Mouse (Mus musculus) CH12.LX (cell line): ENCODE measurements at regions not wholly inside any gene's neighbourhood (a gene's known extent, or its start where the extent isn't known, plus 50 kb on each side); places are given as distances from the start of the nearest gene placed in this dataset.

ENCODE experiments used
- DNase-seq: peaks from one replicate; pipeline ENCODE4 v3.0.0-alpha.2; 2013; ENCODE audit errors: extremely low read depth
- H3K27ac ChIP-seq: 2 replicates; pipeline ENCODE4 v1.5.1; 2012; ENCODE audit warnings: low read depth, mild to moderate bottlenecking, control low read depth, moderate library complexity; ENCODE audit not compliant: insufficient read depth
- H3K27me3 ChIP-seq: replicated peaks from 2 replicates; pipeline ENCODE3; 2012; ENCODE audit warnings: inconsistent platforms
- H3K36me3 ChIP-seq, 2 experiments: replicated peaks in 1 of 2; 2 replicates each; pipeline versions ENCODE3 to v1.6.1; 2012; ENCODE audit warnings: inconsistent platforms in 1 of 2, low read length in 1 of 2, mild to moderate bottlenecking in 1 of 2, mixed read lengths in 1 of 2, moderate library complexity in 1 of 2; ENCODE audit not compliant: control insufficient read depth in 1 of 2, insufficient read depth in 1 of 2
- H3K4me1 ChIP-seq, 2 experiments: 2 replicates each; pipeline ENCODE4 v1.6.1; 2012; ENCODE audit warnings: inconsistent platforms in 1 of 2, moderate library complexity in 1 of 2; ENCODE audit not compliant: insufficient read depth in 2 of 2, control insufficient read depth in 1 of 2
- H3K4me2 ChIP-seq: 2 replicates; pipeline ENCODE4 v1.6.1; 2012; ENCODE audit warnings: low read depth, mild to moderate bottlenecking, control low read depth; ENCODE audit not compliant: poor library complexity, insufficient read depth, severe bottlenecking
- H3K4me3 ChIP-seq, 3 experiments: fragments of 150-350 bp in 1 of 3; sonication (generic) in 1 of 3; replicated peaks in 1 of 3; 2 replicates each; pipeline versions ENCODE3 to v1.5.1; 2011 to 2012; ENCODE audit warnings: low read depth in 2 of 3, low read length in 2 of 3, mild to moderate bottlenecking in 2 of 3, moderate library complexity in 2 of 3, control low read depth in 1 of 3, improper control_type of control experiment in 1 of 3, inconsistent platforms in 1 of 3, mixed read lengths in 1 of 3; ENCODE audit not compliant: poor library complexity in 1 of 3
- H3K79me2 ChIP-seq: replicated peaks from 2 replicates; pipeline ENCODE4 v1.6.1; 2012; ENCODE audit warnings: mild to moderate bottlenecking, moderate library complexity; ENCODE audit not compliant: control insufficient read depth, poor library complexity, insufficient read depth, severe bottlenecking; ENCODE audit errors: extremely low read depth
- H3K9ac ChIP-seq: 2 replicates; pipeline ENCODE4 v1.6.1; 2012; ENCODE audit warnings: low read depth, mild to moderate bottlenecking, control low read depth, moderate library complexity; ENCODE audit not compliant: insufficient read depth
- H3K9me3 ChIP-seq: replicated peaks from 2 replicates; pipeline ENCODE3; 2012; ENCODE audit warnings: low read length, inconsistent platforms, mixed read lengths
- CHD1 ChIP-seq: IDR thresholded peaks from 2 replicates; pipeline ENCODE4 v1.6.1; 2012; ENCODE audit warnings: low read depth, low read length, improper control_type of control experiment, inconsistent platforms
- CHD2 ChIP-seq: IDR thresholded peaks from 2 replicates; pipeline ENCODE4 v1.6.1; 2011; ENCODE audit warnings: low read length, improper control_type of control experiment
- CTCF ChIP-seq, 2 experiments: IDR thresholded peaks in 1 of 2; conservative IDR thresholded peaks in 1 of 2; 2 replicates each; pipeline ENCODE4 v1.5.1; 2011 to 2012; ENCODE audit warnings: low read depth in 2 of 2, low read length in 2 of 2, improper control_type of control experiment in 1 of 2, inconsistent platforms in 1 of 2, mild to moderate bottlenecking in 1 of 2, moderate library complexity in 1 of 2
- ETS1 ChIP-seq: conservative IDR thresholded peaks from 2 replicates; pipeline ENCODE4 v1.6.1; 2012; ENCODE audit warnings: low read depth, mild to moderate bottlenecking, inconsistent platforms, low read length, improper control_type of control experiment, moderate library complexity
- GABPA ChIP-seq: IDR thresholded peaks from 2 replicates; pipeline ENCODE4 v1.6.1; 2012; ENCODE audit warnings: low read depth, low read length, improper control_type of control experiment, inconsistent platforms; ENCODE audit not compliant: insufficient replicate concordance
- HCFC1 ChIP-seq: IDR thresholded peaks from 2 replicates; pipeline ENCODE4 v1.6.1; 2012; ENCODE audit warnings: low read depth, mild to moderate bottlenecking, inconsistent platforms, low read length, improper control_type of control experiment
- IRF4 ChIP-seq: IDR thresholded peaks from 2 replicates; pipeline ENCODE4 v1.6.1; 2014; ENCODE audit warnings: low read depth, mild to moderate bottlenecking, inconsistent platforms, low read length, improper control_type of control experiment
- JUN ChIP-seq: IDR thresholded peaks from 2 replicates; pipeline ENCODE4 v1.6.1; 2011; ENCODE audit warnings: low read depth, mild to moderate bottlenecking, low read length, improper control_type of control experiment, moderate library complexity; ENCODE audit not compliant: insufficient read depth
- MAZ ChIP-seq: IDR thresholded peaks from 2 replicates; pipeline ENCODE4 v1.6.1; 2012; ENCODE audit warnings: low read depth, mild to moderate bottlenecking, inconsistent platforms, low read length, improper control_type of control experiment, moderate library complexity
- MXI1 ChIP-seq: IDR thresholded peaks from 2 replicates; pipeline ENCODE4 v1.6.1; 2011; ENCODE audit warnings: mild to moderate bottlenecking, low read depth, low read length, improper control_type of control experiment
- MYC ChIP-seq: IDR thresholded peaks from 2 replicates; pipeline ENCODE4 v1.6.1; 2011; ENCODE audit warnings: low read depth, mild to moderate bottlenecking, improper control_type of control experiment, low read length
- POLR2A ChIP-seq: IDR thresholded peaks from 2 replicates; pipeline ENCODE4 v1.6.1; 2011; ENCODE audit warnings: low read depth, mild to moderate bottlenecking, improper control_type of control experiment, low read length
- RAD21 ChIP-seq: IDR thresholded peaks from 2 replicates; pipeline ENCODE4 v1.6.1; 2011; ENCODE audit warnings: low read depth, mild to moderate bottlenecking, low read length, improper control_type of control experiment, moderate library complexity
- UBTF ChIP-seq: IDR thresholded peaks from 2 replicates; pipeline ENCODE4 v1.6.1; 2012; ENCODE audit warnings: low read depth, mild to moderate bottlenecking, inconsistent platforms, low read length, improper control_type of control experiment, moderate library complexity
- USF1 ChIP-seq: IDR thresholded peaks from 2 replicates; pipeline ENCODE4 v1.6.1; 2014; ENCODE audit warnings: low read depth, mild to moderate bottlenecking, inconsistent platforms, low read length, improper control_type of control experiment
- ZC3H11A ChIP-seq: IDR thresholded peaks from 2 replicates; pipeline ENCODE4 v1.6.1; 2012; ENCODE audit warnings: low read depth, mild to moderate bottlenecking, inconsistent platforms, low read length, improper control_type of control experiment
- ZKSCAN1 ChIP-seq: IDR thresholded peaks from 2 replicates; pipeline ENCODE4 v1.6.1; 2012; ENCODE audit warnings: low read depth, inconsistent platforms, low read length, improper control_type of control experiment, borderline replicate concordance
- ZNF384 ChIP-seq: IDR thresholded peaks from 2 replicates; pipeline ENCODE4 v1.6.1; 2012; ENCODE audit warnings: low read depth, low read length, improper control_type of control experiment, inconsistent platforms
- dilution Hi-C: fragments of 300-500 bp; cut with MboI; formaldehyde crosslinking; loops from 2 replicates; pipeline ENCODE4 v1.14.3; 2020; ENCODE audit warnings: low sequenced_read_pairs; ENCODE audit not compliant: extremely low pct_unique_long_range_greater_than_20kb, extremely low pct_ligation_motif_present
- in situ Hi-C: fragments of 300-500 bp; cut with MboI; formaldehyde crosslinking; loops from 3 replicates; pipeline ENCODE4 v1.14.3; 2019; ENCODE audit warnings: low sequenced_read_pairs, low pct_ligation_motif_present, low pct_unique_long_range_greater_than_20kb, mixed read lengths

DNA sequence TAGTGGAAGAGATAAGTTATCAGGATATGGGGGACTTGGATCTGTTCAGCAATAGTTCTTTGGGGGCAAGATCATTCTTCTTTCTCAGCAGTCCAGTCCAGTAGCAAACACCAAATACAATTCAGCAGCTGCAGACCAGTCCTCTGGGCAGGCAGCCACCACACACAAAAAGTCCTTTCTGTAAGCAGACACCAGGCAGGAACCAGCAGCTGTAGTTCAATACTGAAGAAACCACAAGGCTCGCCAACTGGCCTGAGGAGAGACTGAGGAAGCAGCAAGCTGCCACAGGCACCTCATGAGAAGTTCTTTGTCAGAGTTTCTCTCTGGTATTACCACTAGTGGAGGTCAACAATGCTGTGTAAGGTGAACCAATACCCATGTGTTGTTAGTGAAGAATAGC is 493.1 kb upstream of the Arid1b start:
- Histone ChIP-seq H3K36me3 (no peaks in the 10 kb centered on the region), H3K27me3 (no peaks in the 10 kb centered on the region), H3K79me2 (no peaks in the 10 kb centered on the region), H3K27ac (no peak overlapping the region), H3K9ac (no peak overlapping the region), H3K4me3 (no peak overlapping the region), H3K4me2 (no peak overlapping the region), H3K9me3 (no peaks in the 10 kb centered on the region), H3K4me1 (peaks cover 3 to 4% of the 10 kb centered on the region in 2 experiments; a peak in 3 of 4 replicates)
- DNase-seq, result no peak
- dilution Hi-C loops, result no loop called here
- in situ Hi-C loops, result no loop called here
- TF ChIP-seq MXI1 (no peak), ZNF384 (no peak), ZKSCAN1 (no peak), POLR2A (no peak), JUN (no peak), RAD21 (no peak), CTCF (conservative IDR thresholded peaks at IDR 0.05 in 1 of 2, IDR thresholded peaks at IDR 0.05 in 1 of 2; ENCODE audit: low read depth in 2 of 2, low read length in 2 of 2) (no peak), IRF4 (no peak), USF1 (no peak), MYC (no peak), ETS1 (no peak), CHD1 (no peak), HCFC1 (no peak), MAZ (no peak), UBTF (no peak), ZC3H11A (no peak), GABPA (no peak)

DNA sequence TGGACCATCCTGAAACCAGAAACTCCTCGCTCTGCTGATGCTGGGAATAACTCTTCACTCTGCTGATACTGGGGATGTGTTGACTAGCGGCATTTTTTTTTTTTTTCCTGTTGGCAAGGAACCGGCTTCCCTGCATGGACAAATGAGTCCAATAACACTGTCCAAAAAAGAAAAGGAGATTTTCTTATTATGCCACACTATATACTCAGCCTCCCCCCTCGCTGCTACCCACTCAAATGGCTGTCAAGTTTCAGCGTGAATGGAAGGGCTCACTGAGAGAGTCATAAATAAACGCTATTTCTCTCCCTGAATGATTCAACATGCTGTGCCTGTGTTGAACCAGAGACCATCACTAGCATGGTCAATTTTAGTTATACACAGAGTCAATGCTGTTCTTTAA is 489.2 kb upstream of the Arid1b start:
- no peak overlapping the region for H3K4me2 ChIP-seq
- no peaks in the 10 kb centered on the region for H3K9me3 ChIP-seq
- H3K27me3 ChIP-seq, result no peaks in the 10 kb centered on the region
- DNase-seq, result no peak
- H3K4me3 ChIP-seq, result no peak overlapping the region
- H3K36me3 ChIP-seq, result no peaks in the 10 kb centered on the region
- dilution Hi-C loops, result no loop called here
- no peak overlapping the region for H3K9ac ChIP-seq
- peaks cover 3 to 8% of the 10 kb centered on the region in 2 experiments; a peak in 3 of 4 replicates for H3K4me1 ChIP-seq
- TF ChIP-seq HCFC1, result no peak
- no peak for TF ChIP-seq MYC
- TF ChIP-seq CHD2, result no peak
- TF ChIP-seq ETS1, result no peak
- H3K79me2 ChIP-seq, result no peaks in the 10 kb centered on the region
- in situ Hi-C loops, result no loop called here
- no peak overlapping the region for H3K27ac ChIP-seq
